Mouse (Mus musculus) thymus, postnatal 4 days (tissue): ENCODE measurements around the gene Cnnm3.
A peak's percentile ranks its signal among the peaks of the same experiment; 100 is the strongest.

Experiments used
- DNase-seq: peaks from one replicate; pipeline ENCODE4 v3.0.0; 2021

Cnnm3 gene

GRCm38 (mm10) chr1:36511289-36512021 is at the start of gene Cnnm3:
Gene Cnnm3 (plus strand): TSS chr1:36511867.
- DNase-seq, result peak; percentile 100

GRCm38 (mm10) chr1:36465641-36466160 is 46.0 kb upstream of the Cnnm3 start:
- no peak for DNase-seq

GRCm38 (mm10) chr1:36467446-36467845 is 44.2 kb upstream of the Cnnm3 start:
- peak; percentile 37 for DNase-seq

DNA sequence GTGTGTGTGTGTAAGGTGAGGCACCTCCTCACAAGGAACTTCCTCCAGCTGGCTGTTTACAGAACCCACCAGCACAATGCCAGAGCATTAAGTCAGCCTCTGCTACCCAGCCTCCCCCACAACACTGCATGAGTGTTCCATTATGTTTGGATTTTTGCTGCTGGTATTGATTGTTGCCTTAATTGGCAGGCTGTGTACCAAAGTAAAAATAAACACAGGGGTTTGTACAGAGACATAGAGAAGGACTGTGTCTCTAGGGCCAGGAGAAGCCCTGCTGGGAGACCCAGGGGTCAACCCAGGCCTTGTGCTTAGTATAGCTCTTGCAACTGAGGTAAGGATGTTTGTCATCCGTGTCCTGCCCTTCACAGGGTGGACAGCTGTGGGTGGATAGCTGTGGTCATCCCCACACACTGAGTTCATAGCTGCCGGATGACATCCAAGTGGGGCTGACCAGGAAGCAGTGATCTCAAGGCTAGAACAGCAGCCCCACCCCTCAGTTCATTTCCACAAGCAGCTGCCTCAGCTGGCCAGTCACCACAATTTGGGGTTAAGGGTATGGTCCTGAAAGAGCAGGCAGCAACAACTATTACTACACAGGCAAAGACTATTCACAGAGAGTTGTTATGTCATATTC is 41.7 kb upstream of the Cnnm3 start:
- no peak for DNase-seq

DNA sequence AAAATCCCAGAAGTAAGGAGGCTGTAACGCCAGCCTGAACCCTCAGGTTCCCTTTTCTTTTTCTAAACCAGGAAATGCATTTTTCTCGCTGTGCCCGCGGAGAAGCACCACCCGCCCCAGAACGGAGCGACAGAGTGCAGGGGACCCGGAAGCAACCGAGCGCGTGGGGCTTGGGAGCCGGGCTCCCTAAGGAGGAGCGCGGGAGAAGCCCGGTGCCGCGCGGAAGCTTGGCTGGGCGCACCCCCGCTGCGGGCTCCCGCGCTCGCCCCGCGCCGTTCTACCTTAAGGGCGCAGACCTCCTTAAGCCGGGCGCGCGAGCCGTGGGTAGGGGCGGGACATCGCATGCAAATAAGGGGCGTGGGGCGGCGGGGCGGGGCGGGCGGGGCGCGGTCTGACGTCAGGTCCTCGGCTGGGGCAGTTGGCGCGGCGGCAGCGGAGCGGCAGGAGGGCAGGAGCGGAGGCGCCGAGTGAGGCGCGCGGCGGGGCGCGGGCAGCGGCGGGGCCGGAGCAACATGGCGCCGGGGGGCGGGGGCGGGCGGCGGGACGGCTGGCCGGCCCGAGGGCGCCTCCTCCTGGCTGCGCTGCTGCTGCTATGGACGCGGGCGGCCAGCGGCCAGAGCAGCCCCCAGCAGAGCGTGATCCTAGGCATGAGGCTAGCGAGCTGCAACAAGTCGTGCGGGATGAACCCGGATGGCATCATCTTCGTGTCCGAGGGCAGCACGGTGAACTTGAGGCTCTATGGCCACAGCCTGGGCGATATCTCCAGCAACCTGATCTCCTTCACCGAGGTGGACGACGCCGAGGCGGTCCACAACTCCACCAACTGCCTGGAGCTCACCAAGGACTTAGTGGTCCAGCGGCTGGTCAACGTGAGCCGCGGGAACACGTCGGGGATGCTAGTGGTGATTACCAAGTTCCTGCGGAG is 40.2 kb upstream of the Cnnm3 start, which contains the start of gene Cnnm4:
Gene Cnnm4 (plus strand): TSS at position 440 of the 925 bp plus-strand sequence.
- peak; percentile 92 for DNase-seq

- DNase-seq, result no peak
Measured at GRCm38 (mm10) chr1:36472106-36472440, 39.6 kb upstream of the Cnnm3 start.

GRCm38 (mm10) chr1:36473211-36473780 is 38.4 kb upstream of the Cnnm3 start:
- peak; percentile 27 for DNase-seq

GRCm38 (mm10) chr1:36474646-36475045 is 37.0 kb upstream of the Cnnm3 start:
- DNase-seq, result no peak

GRCm38 (mm10) chr1:36475480-36476110 is 36.1 kb upstream of the Cnnm3 start:
- no peak for DNase-seq

GRCm38 (mm10) chr1:36476426-36476825 is 35.2 kb upstream of the Cnnm3 start:
- DNase-seq, result no peak

DNA sequence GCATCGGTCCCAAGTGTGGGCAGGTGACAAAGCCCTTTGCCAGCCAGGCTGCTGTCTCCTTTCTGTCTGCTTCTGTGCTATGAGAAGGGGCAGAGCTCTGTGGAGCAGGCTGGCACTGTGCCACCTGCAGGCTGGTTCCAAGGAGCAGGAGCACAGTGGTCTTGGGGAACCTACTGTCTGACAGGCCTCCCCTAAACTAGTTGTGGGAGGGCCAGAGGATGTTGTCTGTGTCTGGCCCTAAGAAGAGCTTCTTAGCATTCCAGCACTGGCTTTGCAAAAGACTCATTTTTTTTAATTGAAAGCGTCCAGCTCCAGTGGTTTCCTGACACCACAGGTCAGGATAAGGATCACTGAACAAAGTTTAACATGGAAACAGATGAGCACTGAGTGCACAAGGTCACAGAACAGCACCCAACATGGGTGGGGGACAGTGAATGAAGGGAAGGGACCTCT is 33.3 kb upstream of the Cnnm3 start:
- no peak for DNase-seq

GRCm38 (mm10) chr1:36479903-36480899 is 31.5 kb upstream of the Cnnm3 start:
- no peak for DNase-seq

GRCm38 (mm10) chr1:36483825-36484224 is 27.8 kb upstream of the Cnnm3 start:
- DNase-seq, result no peak

GRCm38 (mm10) chr1:36485080-36485479 is 26.6 kb upstream of the Cnnm3 start:
- no peak for DNase-seq

DNA sequence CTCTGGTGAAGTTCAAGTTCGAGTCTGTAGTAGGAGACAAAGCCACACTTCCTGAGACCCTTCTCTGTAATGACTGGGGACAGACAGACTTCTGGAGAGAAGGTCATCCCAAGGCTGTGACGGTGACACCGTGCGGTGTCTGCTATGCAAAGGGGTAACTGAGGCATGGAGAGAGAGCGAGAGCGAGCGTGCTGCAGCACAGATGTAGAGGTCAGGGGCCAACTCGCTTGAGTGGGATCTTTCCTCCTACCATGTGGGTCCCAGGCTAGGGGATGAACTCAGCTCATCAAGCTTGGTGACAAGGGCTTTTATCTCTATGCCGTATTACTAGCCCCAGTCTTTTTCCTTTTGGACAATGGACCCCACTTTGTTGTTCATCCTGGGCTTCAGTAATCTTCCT is 24.6 kb upstream of the Cnnm3 start:
- no peak for DNase-seq

DNA sequence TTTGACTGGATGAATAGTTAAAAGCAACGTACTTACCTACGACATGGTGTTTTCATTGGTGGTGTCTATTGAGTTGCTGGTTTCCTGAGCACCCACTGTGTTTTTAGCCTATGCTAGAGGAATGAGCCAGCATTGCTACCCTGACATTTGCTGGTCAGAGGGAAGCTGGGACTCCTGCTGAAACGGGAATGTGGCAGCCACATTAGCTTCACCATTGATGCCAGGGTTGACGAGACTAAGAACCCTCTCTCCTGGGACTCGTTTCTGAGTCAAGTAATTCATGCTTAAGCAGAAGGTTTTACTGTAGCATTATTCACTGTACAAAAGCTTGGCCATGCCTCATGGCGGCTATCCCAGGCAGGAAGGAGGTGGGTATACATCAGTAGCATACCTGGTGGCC is 22.0 kb upstream of the Cnnm3 start:
- DNase-seq, result no peak

GRCm38 (mm10) chr1:36492416-36493139 is 19.1 kb upstream of the Cnnm3 start:
- no peak for DNase-seq

GRCm38 (mm10) chr1:36493299-36493698 is 18.4 kb upstream of the Cnnm3 start:
- DNase-seq, result no peak

DNA sequence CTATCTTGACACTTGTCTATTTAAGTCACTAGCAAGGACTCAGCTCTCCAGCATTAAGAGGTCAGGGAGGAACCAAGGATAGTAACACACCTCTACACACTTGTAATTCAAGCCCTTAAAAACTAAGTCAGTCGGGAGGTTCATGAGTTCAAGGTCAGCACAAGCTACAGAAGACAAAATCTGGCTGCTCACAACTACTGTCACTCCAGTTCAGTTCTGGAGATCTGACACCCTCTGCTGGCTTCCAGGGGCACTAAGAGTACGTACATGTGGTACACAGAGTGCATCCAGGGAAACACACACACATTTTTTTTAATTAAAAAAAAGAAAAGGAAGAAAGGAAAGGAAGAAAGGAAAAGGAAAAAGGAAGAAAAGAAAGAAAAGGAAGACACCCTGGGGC is 14.9 kb upstream of the Cnnm3 start:
- peak; percentile 32 for DNase-seq

DNA sequence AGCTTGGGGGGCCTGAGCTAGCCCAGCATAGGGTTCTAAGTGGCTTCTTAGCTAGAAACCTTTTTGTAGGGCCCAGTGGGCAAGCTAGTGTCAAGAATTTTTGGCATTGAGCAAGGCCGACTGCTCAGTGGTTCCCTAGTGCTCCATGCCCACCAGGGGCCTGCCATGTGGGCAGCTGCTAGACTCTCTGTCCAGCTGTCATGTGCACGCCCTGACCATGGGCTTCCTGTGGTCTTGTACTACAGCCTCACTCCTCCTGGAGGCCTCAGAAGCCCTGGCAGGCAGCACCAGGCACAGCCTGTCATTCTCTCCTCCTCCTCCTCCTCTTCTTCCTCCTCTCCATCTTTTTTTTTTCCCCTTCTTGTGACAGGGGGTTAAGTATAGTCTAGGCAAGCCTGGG is 14.4 kb upstream of the Cnnm3 start:
- no peak for DNase-seq
